Mouse (Mus musculus) kidney, embryonic 16.5 days (tissue): ENCODE data around the gene Setd1a. TPM values are rescaled to one million over a fixed set of nuclear protein-coding genes. Genes with fewer than 3 reads are reported as not detected.

Experiments used
- ATAC-seq: fragments of 200-750 bp; cut with Nextera tagmentation; 2 replicates; pipeline ENCODE4 v1.8.0; 2017; ENCODE audit warnings: moderate TSS enrichment; ENCODE audit not compliant: low FRiP score, low TSS enrichment
- H3K27ac ChIP-seq: fragments of 300-500 bp; sonication (generic); 2 replicates; pipeline ENCODE4 v1.5.1; 2014; ENCODE audit warnings: low read length
- H3K27me3 ChIP-seq: fragments of 300-500 bp; sonication (generic); 2 replicates; pipeline ENCODE4 v1.6.1; 2014; ENCODE audit warnings: low read length, control low read depth, mixed read lengths; ENCODE audit not compliant: insufficient read depth
- H3K36me3 ChIP-seq: fragments of 300-500 bp; sonication (generic); 2 replicates; pipeline ENCODE4 v1.6.1; 2014; ENCODE audit warnings: low read length, control low read depth, mixed read lengths; ENCODE audit not compliant: insufficient read depth
- H3K4me1 ChIP-seq: fragments of 300-500 bp; sonication (generic); 2 replicates; pipeline ENCODE4 v1.6.1; 2014; ENCODE audit warnings: low read length, control low read depth, mixed read lengths; ENCODE audit not compliant: insufficient read depth
- H3K4me2 ChIP-seq: fragments of 300-500 bp; sonication (generic); replicated peaks from 2 replicates; pipeline ENCODE4 v1.6.1; 2014; ENCODE audit warnings: low read depth, low read length
- H3K4me3 ChIP-seq: fragments of 300-500 bp; sonication (generic); 2 replicates; pipeline ENCODE4 v1.5.1; 2014; ENCODE audit warnings: mild to moderate bottlenecking, low read length
- H3K9ac ChIP-seq: fragments of 300-500 bp; sonication (generic); replicated peaks from 2 replicates; pipeline ENCODE4 v1.6.1; 2014; ENCODE audit warnings: low read length
- H3K9me3 ChIP-seq: fragments of 300-500 bp; sonication (generic); 2 replicates; pipeline ENCODE4 v1.6.1; 2016; ENCODE audit warnings: low read length, control low read depth
- WGBS: fragments of 180-500 bp; shearing (Covaris S2); extraction: QIAGEN DNeasy Blood & Tissue Kit; methylation state at CpG from one replicate; pipeline ENCODE4 v1.1.7; 2014; 5-methylcytosine and 5-hydroxymethylcytosine counted together
- polyA plus RNA-seq: library from polyadenylated mRNA; unstranded; fragments of >200 nt; fragmentation: Nextera tagmentation; extraction: Ambion mirVana; gene quantifications from 2 replicates; pipeline ENCODE4 v1.2.1, GENCODE M21; 2015

The Setd1a gene
- polyA plus RNA-seq, 1 experiment from 2014 or later, result 19.4 TPM

DNA sequence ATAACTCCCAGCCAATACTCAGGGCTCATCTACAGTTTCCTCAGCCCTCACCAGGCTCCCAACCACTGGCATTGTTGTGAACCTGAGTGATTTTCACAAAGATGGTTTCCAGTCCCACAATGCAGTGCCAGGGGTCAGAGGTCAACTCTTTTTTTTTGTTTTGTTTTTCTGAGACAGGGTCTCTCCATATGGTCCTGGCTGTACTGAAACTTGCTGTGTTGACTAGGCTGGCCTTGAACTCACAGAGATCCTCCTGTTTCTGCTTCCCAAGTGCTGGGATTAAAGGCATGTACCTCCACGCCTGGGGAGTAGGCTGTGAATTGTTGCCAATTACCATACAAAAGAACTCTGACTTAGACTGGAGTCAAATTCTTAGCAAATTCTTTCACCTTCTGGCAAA is 33.4 kb downstream of the Setd1a start:
- WGBS, result 92% methylated on average over 1 of the region's 1 CpGs
- Histone ChIP-seq H3K36me3 (no peaks in the 10 kb centered on the region), H3K4me3 (no peak overlapping the region), H3K27me3 (no peaks in the 10 kb centered on the region), H3K27ac (no peak overlapping the region), H3K9me3 (no peaks in the 10 kb centered on the region), H3K4me2 (no peak overlapping the region), H3K9ac (no peak overlapping the region), H3K4me1 (0 out of 2 replicates have a peak, but pooled peaks cover 2% of the 10 kb centered on the region)
- no peak for ATAC-seq

DNA sequence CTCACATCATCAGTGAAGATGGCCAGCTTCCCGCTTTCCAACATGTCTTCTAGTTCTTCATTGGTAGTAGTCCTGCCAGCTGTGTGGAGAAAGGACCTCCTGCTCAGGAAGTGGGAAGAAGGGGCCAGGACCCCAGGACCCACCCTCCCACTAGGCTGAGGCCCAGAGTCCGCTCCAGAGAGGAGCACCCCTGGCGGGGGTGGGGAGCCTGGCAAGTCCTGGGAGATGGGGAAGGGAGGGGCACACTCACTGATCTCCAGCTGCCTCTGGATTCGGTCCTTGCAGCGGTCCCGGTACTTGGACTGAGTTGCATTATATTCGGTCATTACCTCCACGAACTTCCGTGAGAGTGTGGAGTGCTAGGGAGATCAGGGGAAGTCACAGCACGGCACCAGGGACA is 34.2 kb downstream of the Setd1a start:
- H3K9me3 ChIP-seq, result no peaks in the 10 kb centered on the region
- no peak for ATAC-seq
- 76% methylated on average over 10 of the region's 10 CpGs for WGBS
- no peaks in the 10 kb centered on the region for H3K36me3 ChIP-seq
- no peak overlapping the region for H3K4me3 ChIP-seq
- H3K4me1 ChIP-seq, result peaks cover 6% of the 10 kb centered on the region; the same call in 1 of the 2 replicates
- no peaks in the 10 kb centered on the region for H3K27me3 ChIP-seq
- H3K27ac ChIP-seq, result no peak overlapping the region
- no peak overlapping the region for H3K9ac ChIP-seq
- no peak overlapping the region for H3K4me2 ChIP-seq

DNA sequence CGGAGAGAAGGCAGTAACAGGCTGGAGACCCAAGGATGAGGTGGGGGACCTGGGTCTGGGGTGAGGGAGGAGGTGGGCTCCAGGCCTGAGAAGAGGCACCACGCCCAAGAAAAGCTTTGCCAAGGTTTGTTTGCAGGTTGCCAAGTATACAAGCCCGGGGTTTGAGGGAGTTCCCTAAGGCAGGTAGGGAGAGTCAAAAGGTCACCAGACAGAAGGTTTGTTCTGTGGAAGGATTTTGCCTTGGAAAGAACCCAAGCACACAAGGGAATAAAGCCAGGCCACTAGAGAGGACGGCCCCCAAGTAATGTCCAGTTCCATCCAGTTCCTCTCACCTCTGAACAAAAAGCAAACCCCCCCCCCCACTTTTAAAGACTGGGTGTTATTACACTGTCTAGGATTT is 34.8 kb downstream of the Setd1a start:
- WGBS, result 88% methylated on average over 4 of the region's 4 CpGs

DNA sequence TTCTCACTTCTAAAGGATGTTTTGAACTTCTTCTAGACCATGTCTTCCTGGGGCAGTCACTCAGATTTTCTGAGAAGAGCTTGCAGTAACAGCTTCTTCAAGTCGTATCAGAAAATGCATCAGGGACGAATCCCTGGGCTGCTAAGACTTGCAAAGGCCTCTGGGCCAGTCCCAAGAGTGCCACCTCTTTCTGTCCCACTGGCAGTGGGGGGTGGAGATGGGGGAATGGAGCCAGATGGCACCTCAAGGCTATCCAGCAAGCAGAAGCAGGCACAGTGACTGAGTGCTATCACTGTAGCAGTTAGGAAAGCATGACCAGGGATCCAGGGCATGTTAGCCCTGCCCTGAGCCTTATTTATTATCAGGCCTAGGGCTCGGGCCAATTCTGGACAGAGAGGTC is 35.8 kb downstream of the Setd1a start:
- Histone ChIP-seq H3K4me3 (no peak overlapping the region), H3K9me3 (no peaks in the 10 kb centered on the region), H3K9ac (no peak overlapping the region), H3K4me2 (no peak overlapping the region), H3K27me3 (no peaks in the 10 kb centered on the region), H3K36me3 (no peaks in the 10 kb centered on the region), H3K4me1 (peaks cover 12% of the 10 kb centered on the region; the same call in 1 of the 2 replicates), H3K27ac (no peak overlapping the region)
- WGBS, result 86% methylated on average over 3 of the region's 3 CpGs
- no peak for ATAC-seq

More for the DNA sequence above, 34.8 kb downstream of the Setd1a start:
- no peaks in the 10 kb centered on the region for H3K27me3 ChIP-seq
- H3K4me1 ChIP-seq, result peaks cover 12% of the 10 kb centered on the region; the same call in 1 of the 2 replicates
- H3K9me3 ChIP-seq, result no peaks in the 10 kb centered on the region
- no peak overlapping the region for H3K27ac ChIP-seq
- no peak overlapping the region for H3K4me2 ChIP-seq
- H3K4me3 ChIP-seq, result no peak overlapping the region
- no peaks in the 10 kb centered on the region for H3K36me3 ChIP-seq
- no peak for ATAC-seq
- H3K9ac ChIP-seq, result no peak overlapping the region

DNA sequence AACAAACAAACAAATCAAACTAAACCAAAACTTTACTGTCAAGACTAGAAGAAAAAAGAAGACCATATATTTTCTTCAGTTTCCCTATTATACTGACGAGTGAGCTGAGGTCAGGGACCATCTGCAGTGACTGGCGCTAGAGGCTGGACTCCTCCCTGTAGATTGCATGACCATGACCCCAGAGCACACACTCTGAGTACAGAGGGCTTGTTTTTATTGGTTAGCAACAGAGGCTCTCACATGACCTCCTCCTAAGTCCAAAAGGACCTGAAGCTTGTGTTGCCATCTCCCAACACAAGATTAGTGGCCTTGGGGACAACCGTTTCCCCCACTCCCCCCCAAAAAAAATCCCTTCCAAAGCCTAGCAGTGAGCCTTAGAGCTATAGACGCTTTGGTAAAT is 37.4 kb downstream of the Setd1a start:
- peak overlapping the region; percentile 51 for H3K27ac ChIP-seq
- no peaks in the 10 kb centered on the region for H3K36me3 ChIP-seq
- no peak overlapping the region for H3K4me2 ChIP-seq
- no peaks in the 10 kb centered on the region for H3K27me3 ChIP-seq
- no peak overlapping the region for H3K9ac ChIP-seq
- ATAC-seq, result no peak
- H3K4me3 ChIP-seq, result no peak overlapping the region
- 47% methylated on average over 4 of the region's 4 CpGs for WGBS
- H3K9me3 ChIP-seq, result no peaks in the 10 kb centered on the region
- peaks cover 12% of the 10 kb centered on the region; the same call in 1 of the 2 replicates for H3K4me1 ChIP-seq

DNA sequence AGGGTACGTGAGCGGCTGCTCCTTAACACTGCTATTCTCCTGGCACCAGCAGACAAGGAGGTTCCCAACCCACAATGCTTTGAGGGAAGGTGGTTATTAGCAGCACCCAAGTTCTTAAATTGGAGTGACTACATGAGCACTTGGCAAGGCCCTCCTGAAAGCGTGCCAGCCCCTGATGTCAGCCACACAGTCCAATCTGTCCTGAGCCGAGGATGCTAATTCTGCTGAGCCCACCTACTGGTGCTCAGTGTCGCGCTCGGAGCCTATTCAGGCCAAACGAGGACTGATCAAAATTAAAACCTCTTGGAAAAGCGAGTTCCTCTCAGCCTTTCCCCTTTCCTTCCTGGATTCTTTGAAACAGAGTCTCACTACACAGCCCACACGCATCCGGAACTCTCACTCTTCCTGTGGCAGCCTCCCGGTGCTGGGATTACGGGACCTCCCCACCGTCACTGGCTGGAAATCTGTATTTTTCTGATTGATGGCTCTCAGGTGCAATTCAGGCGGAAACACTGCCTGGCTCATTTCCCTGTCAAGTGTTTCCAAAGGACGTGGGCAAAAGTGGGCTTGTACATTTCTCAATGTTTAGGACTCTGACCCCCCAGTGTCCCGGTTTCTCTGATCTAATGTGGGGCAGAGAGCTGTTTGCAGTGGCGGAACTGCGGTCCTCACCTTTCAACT is 37.9 kb downstream of the Setd1a start:
- Histone ChIP-seq H3K27me3 (no peaks in the 10 kb centered on the region), H3K27ac (peak overlapping the region; percentile 51; the same call in 1 of the 2 replicates), H3K4me2 (no peak overlapping the region), H3K4me1 (peaks cover 12% of the 10 kb centered on the region; the same call in 1 of the 2 replicates), H3K9ac (0 out of 2 replicates have a peak overlapping the region, but pooled peaks have one; percentile 26), H3K36me3 (no peaks in the 10 kb centered on the region), H3K9me3 (no peaks in the 10 kb centered on the region), H3K4me3 (no peak overlapping the region)
- 0 out of 2 replicates have a peak, but pooled peaks have one; percentile 20 for ATAC-seq
- WGBS, result 59% methylated on average over 19 of the region's 19 CpGs

DNA sequence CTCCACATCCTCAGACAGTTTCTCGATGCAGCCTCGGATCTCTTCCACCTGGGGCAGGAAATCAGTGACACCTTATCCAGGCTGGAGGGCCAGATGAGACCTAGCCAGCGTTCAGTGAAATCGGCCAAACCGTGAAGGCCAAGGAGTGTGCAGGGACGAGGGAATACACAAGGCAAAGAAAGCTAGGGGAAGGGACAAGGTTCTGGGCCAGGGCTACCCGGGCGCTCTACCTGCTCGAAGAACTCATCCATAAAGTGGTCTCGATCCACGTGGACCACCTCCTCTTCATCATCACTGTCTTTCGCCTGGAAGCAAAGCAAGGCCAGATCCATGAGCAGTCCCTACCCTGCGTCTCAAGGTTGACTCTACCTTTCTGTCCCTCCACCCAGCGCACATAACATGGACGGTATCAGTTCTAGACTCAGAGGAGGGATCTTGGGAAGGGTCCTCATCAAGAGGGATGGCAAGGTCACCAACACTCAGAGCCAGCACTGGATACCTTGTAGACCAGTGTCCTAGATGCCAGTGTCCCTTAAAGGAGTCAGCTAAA is 38.7 kb downstream of the Setd1a start:
- Histone ChIP-seq H3K27me3 (no peaks in the 10 kb centered on the region), H3K4me3 (no peak overlapping the region), H3K4me1 (peaks cover 12% of the 10 kb centered on the region; the same call in 1 of the 2 replicates), H3K36me3 (no peaks in the 10 kb centered on the region), H3K9me3 (no peaks in the 10 kb centered on the region), H3K27ac (0 out of 2 replicates have a peak overlapping the region, but pooled peaks have one; percentile 30), H3K4me2 (no peak overlapping the region), H3K9ac (0 out of 2 replicates have a peak overlapping the region, but pooled peaks have one; percentile 10)
- no peak for ATAC-seq
- WGBS, result 78% methylated on average over 15 of the region's 15 CpGs

DNA sequence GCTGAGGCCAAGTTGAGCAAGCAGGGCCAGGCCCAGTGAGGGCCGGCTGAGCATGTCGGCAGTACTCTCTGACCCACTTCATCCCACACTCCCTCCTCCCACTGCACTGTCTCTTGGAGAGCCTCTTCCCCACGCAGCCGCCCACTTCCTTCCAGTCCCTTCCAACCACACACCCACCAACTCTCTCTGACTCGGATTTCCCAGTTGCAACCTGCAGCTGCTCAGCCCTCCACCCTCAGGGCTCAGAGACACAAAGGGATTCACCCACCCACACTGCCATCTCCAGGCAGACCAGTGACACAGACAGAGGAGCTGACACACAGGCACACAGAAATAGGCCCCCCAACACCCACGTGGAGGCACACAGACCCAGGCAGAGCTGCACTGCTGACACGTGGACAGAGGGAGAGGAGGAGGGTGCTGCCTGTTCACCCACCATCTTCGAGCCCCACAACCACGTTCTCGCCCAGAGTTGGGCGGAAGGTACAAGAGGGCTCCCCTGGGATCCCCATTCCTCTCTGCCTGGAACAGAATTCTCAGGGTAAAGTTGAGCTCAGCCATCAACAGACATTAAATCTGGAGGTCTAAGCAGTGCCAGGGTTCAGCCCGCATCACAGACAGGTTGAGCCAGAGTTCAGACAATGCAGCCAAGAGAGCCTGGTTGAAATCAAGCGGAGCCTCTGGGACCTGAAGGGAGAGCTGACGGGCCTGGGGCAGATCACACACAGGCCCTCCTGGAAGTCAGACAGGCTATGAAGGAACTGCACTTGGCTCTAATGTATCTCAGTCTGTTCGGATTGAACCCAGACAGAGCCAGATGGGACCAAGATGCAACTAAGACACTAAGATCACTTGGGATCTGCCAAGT is 39.7 kb downstream of the Setd1a start:
- H3K27me3 ChIP-seq, result no peaks in the 10 kb centered on the region
- H3K9ac ChIP-seq, result peak overlapping the region; percentile 37; the same call in 1 of the 2 replicates
- peak; percentile 60 for ATAC-seq
- no peak overlapping the region for H3K4me2 ChIP-seq
- H3K27ac ChIP-seq, result peak overlapping the region; percentile 37; the same call in 1 of the 2 replicates
- H3K4me1 ChIP-seq, result peaks cover 16% of the 10 kb centered on the region; the same call in 1 of the 2 replicates
- H3K36me3 ChIP-seq, result no peaks in the 10 kb centered on the region
- H3K4me3 ChIP-seq, result no peak overlapping the region
- no peaks in the 10 kb centered on the region for H3K9me3 ChIP-seq
- WGBS, result 56% methylated on average over 15 of the region's 15 CpGs

DNA sequence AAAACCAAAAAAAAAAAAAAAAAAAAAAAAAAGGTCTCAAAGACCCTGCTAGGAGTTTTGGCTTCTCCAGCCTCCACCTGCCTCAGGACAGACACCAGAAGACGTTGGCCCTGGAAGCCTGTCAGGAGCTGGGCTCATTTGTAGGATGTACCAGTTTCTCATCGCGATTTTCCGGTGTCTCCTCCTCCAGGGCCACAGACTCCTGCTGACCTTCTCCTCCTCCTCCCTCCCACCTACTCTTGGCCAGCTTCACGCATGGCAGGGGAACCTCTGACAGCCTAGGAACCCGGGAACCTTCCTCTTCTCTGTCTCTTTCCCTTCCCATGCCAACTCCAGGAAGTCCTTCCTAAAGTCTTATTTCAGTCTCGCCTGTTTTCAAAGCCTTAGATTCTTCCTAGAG is 40.6 kb downstream of the Setd1a start:
- no peak for ATAC-seq
- Histone ChIP-seq H3K4me2 (no peak overlapping the region), H3K27me3 (no peaks in the 10 kb centered on the region), H3K36me3 (no peaks in the 10 kb centered on the region), H3K4me1 (peaks cover 20% of the 10 kb centered on the region; the same call in 1 of the 2 replicates), H3K4me3 (no peak overlapping the region), H3K9ac (no peak overlapping the region), H3K9me3 (no peaks in the 10 kb centered on the region), H3K27ac (no peak overlapping the region)
- WGBS, result 62% methylated on average over 7 of the region's 7 CpGs
